Mouse (Mus musculus): Measurements from ENCODE around the gene Pkp2.

Pkp2 gene

GRCm38 (mm10) chr16:16261481-16261880, 48.4 kb downstream of the Pkp2 start:
- no peak for DNase-seq (ENCODE audit: low read depth, low spot score)

- no peak for DNase-seq (ENCODE audit: low read depth, low spot score)
Measured at GRCm38 (mm10) chr16:16262436-16262835, 49.3 kb downstream of the Pkp2 start.

- DNase-seq (ENCODE audit: low read depth, low spot score) = no peak
Measured at GRCm38 (mm10) chr16:16272978-16273377, 59.9 kb downstream of the Pkp2 start.

- no peak for DNase-seq (ENCODE audit: low read depth, low spot score)
Measured at GRCm38 (mm10) chr16:16273752-16274151, 60.6 kb downstream of the Pkp2 start.

- DNase-seq (ENCODE audit: low read depth, low spot score) = peak; percentile 78
Measured at GRCm38 (mm10) chr16:16302369-16303137, 89.4 kb downstream of the Pkp2 start, which contains the start of gene Yars2. TSS of gene Yars2 (plus strand) at chr16:16302965.

- peak; percentile 25 for DNase-seq (ENCODE audit: low read depth, low spot score)
Measured at GRCm38 (mm10) chr16:16303138-16303827, 90.2 kb downstream of the Pkp2 start.

- DNase-seq (ENCODE audit: low read depth, low spot score) = peak; percentile 8
Measured at GRCm38 (mm10) chr16:16303888-16304287, 90.8 kb downstream of the Pkp2 start.

GRCm38 (mm10) chr16:16311319-16311718, 98.2 kb downstream of the Pkp2 start:
- DNase-seq (ENCODE audit: low read depth, low spot score) = no peak

Measured in c-Kit-negative CD71-positive TER-119-positive erythroid progenitor cells, embryonic 14.5 days (primary cell).